In the genomic region with DNA sequence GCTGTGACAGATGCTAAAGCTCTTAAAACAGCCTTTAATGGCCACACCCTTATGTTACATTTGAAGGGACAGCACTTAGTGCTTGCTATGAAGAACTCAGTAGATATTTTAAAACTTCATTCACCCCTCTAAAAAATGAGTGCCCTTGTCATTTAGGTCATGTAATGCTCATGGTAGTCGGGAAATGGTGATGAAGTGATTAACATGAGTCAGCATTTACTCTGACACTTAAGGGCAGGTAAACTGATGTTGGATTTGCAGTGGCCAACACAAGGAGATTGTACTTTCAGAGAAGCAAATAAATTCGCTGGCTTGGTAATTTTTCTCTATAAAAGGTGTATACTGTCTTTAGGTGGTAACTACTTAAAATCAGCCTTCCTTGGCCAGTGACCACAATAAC, we compare ENCODE assay signal across 15 mouse cellular contexts.
"Had no signal": no experiment of that assay in that cellular context is flagged by ENCODE, and none has a peak within 500 bp of the region (broad histone marks: within the 10 kb centered on the region; RNA-seq: fewer than 3 reads in every experiment).

No protein-coding gene starts in this region.

- H3K4me3 ChIP-seq: neural tube, embryonic 15.5 days; stomach, embryonic 15.5 days had no signal

- H3K27ac ChIP-seq: neural tube, embryonic 15.5 days; stomach, embryonic 15.5 days; stomach, postnatal 0 days had no signal

- H3K4me1 ChIP-seq: neural tube, embryonic 15.5 days; stomach, embryonic 15.5 days had no signal

- H3K4me2 ChIP-seq: neural tube, embryonic 15.5 days; stomach, embryonic 15.5 days had no signal

- DNase-seq: retina, postnatal 1 day; right cerebral cortex, adult 18-20 months; right cerebral cortex, postnatal 14 days; right cerebral cortex, postnatal 25 days; right cerebral cortex, postnatal 4 days; spleen, adult 18-20 months; thymus, adult 18-20 months; thymus, adult 2 months; thymus, postnatal 14 days; thymus, postnatal 25 days; thymus, postnatal 36 days; thymus, postnatal 4 days had no signal

- H3K9ac ChIP-seq: neural tube, embryonic 15.5 days; stomach, embryonic 15.5 days had no signal

- H3K27me3 ChIP-seq: neural tube, embryonic 15.5 days; stomach, embryonic 15.5 days had no signal

- H3K9me3 ChIP-seq: neural tube, embryonic 15.5 days; stomach, embryonic 15.5 days had no signal
